Mouse (Mus musculus): ENCODE results near the gene Rbm33.

Gene Rbm33

DNA sequence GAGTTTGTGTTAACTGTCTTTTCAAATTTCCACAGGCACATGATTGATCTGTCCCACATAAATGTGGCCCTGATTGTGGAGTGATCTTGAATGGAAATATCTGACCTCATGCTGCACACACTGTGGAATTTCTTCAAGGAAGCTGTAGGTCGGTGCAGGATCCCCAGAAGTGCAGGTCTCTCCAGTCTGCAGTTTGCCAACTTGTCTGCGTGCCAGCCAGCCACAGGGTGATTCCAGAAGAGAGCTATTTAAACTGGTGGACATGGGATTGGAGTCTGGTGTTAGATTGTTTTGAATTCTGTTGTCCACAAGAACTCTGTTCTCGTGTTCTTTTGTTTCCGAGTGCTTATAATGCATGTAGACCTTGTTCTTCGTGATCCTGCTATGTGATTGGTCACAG lies 96.6 kb downstream of the Rbm33 start:
- no peak for DNase-seq

GRCm38 (mm10) chr5:28414076-28414475 lies 97.2 kb downstream of the Rbm33 start:
- no peak for DNase-seq

- DNase-seq = no peak
Measured at GRCm38 (mm10) chr5:28416029-28416428, 99.1 kb downstream of the Rbm33 start.

DNA sequence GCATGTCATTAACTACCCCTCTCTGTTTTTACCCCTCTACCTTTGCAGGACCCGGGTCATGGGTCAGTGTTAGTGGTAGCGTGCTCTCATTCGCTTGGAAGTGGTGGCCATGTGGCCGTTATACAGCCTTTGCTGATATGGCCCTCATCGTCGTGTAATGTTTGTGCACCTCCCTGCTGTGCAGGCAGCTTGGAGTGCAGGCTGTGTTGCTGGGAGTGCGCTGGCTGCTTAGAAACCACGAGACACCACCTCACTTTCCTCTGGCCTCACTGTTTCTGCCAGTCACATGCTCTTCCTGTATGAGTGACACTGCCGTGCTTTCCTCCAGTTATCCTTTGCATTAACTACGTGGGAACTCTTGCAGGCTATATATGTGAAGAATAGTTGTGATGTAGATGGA lies 101.8 kb downstream of the Rbm33 start:
- no peak for DNase-seq

DNA sequence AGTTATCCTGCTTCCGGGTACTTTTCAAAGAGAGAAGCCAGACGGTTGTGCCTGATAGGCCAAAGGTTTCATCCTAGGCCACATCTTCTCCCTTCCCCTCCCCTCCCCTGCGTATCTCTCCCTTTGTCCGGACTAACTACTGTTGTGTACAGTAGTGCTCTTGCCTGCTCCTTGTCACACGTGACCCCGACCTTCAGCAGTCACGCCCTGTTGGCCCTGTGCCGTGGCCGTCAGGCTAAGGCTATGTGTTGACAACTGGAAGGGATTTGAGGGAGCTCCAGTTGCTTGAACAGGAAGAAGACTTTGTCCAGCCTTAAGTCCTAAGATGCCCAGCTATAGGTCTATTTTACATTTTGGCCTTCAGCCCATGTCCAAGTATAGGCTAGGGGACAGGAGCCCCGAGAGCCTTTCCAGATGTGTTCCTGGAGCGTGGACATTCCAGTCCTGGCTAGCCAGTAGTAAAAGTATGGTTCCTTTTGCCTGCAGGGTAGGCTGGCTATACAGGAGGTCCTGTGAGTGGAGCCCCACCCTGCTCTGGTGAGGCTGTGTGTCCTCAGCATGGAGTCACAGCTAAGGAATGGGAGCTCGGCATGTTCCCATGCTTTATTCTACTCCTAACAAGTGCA lies 102.8 kb downstream of the Rbm33 start:
- DNase-seq = no peak

GRCm38 (mm10) chr5:28423781-28424180 lies 106.9 kb downstream of the Rbm33 start:
- DNase-seq = no peak

DNA sequence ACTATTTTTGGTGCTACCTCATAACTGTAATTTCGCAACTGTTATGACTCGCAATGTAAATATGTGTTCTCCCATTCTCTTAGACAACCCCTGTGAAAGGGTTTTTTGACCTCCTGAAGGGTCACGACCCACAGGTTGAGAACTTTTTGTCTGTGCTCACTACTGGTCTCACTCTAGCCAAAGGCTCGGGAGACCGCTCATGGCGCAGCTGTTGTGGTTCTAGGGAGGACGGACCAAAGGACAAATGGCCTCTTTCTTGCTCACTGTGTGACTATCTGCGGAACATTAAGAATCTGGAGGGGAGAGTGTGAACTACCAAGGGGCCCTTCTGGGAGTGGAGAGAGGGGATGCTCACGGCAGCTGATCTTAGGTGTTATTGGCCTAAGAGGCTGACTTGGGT lies 109.0 kb downstream of the Rbm33 start:
- DNase-seq = no peak

- no peak for DNase-seq
Measured at GRCm38 (mm10) chr5:28450126-28450890, 133.4 kb downstream of the Rbm33 start.

GRCm38 (mm10) chr5:28451053-28451638 lies 134.2 kb downstream of the Rbm33 start:
- peak; percentile 85 for DNase-seq

GRCm38 (mm10) chr5:28453086-28453485 lies 136.2 kb downstream of the Rbm33 start:
- no peak for DNase-seq

DNA sequence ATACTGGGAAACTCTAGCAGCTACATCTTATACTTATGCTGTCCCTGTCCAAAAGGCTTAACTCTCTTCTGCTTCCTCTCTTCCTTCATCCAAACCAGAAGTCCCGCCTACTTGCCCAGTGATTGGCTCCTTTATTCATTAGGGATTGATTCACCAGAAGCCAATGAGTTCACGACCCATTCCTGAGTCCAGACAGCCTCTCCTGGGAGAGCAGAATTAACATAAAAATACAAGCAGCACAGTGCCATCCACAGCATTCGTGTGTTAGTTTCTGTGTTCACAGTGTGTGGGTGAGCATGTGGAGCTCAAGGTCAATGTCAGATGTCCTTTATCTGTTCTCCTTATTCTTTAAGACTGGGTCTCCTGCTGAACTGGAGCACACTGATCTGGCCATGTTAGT lies 136.6 kb downstream of the Rbm33 start:
- no peak for DNase-seq

DNA sequence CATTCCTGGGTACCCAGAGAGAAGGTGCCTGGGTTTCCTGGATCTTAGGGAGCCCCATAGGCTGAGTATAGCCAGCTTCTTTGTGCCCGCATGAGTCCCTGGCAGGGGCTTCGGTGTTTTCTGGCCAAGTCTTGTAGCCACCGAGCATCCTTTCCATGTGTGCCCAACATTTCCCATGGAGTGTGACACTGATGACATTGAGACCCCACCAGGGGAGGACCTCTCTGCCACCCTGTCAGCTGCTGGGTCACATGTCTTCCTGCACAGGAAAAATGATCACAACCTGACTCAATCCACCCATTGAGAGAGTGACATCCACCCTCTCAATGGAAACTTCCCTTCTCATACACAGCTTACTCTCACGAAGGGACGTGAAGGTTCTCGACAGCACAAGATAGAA lies 137.6 kb downstream of the Rbm33 start:
- no peak for DNase-seq

DNA sequence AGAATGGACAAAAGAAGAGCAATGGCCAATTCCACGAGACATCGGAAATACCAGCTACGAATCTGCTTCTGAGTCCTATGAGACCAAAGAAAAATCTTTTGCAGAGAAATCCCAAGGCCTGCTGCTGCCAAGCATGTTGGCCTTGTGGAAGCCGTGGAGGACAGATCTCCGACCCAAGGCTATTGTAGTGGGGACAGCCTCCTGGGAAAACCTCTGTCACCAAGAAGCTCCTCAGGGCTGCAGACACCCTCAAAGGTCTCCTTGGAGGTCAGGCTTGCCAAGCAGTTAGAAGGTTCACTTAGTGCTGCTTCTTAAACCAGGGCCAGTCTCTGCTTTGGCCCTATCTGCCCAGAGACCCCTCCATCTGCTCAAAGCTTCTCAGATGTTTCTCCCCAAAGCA lies 138.8 kb downstream of the Rbm33 start:
- DNase-seq = no peak

DNA sequence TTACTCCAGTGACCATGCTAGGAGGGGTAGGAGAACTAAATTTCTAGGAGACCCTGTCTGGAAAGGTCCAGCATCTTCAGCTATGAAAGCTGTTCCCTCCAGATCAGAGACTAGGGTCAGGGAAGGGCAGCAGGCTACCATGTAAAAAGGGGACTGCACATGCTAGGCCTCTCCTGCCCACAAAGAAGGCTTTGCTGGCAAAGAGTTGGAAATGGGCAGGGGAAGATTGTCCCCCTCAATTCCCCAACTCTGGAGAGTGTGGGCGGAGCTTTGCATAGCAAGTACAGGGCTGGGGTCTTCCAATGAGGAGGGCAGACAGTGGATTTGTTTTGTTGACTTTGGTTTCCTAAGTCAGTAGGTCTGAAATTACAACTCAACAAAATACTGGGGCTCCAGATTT lies 139.4 kb downstream of the Rbm33 start:
- no peak for DNase-seq

GRCm38 (mm10) chr5:28457921-28458641 lies 141.2 kb downstream of the Rbm33 start:
- DNase-seq = no peak

DNA sequence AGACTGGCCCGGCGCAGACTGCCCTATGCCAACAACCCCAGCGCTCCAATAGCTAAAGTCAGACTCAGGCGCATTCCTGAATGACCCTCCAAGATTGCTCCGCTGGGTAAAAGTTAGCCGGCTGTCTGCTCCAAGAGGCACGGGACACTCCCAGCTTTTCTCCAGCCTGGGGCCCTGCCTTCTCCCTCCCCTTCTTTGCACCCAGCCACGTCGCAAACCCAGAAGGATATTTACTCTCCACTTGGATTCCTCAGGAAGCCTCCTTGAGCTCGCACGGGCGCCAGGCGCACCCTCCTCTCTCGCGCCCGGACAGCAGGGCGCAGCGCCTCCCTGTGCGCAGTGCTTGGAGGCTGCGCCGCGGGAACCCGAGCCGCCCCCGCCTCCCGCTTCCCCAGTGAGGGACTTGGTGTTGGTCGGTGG lies 141.9 kb downstream of the Rbm33 start:
- DNase-seq = no peak

GRCm38 (mm10) chr5:28459456-28460225 lies 142.7 kb downstream of the Rbm33 start:
- no peak for DNase-seq

DNA sequence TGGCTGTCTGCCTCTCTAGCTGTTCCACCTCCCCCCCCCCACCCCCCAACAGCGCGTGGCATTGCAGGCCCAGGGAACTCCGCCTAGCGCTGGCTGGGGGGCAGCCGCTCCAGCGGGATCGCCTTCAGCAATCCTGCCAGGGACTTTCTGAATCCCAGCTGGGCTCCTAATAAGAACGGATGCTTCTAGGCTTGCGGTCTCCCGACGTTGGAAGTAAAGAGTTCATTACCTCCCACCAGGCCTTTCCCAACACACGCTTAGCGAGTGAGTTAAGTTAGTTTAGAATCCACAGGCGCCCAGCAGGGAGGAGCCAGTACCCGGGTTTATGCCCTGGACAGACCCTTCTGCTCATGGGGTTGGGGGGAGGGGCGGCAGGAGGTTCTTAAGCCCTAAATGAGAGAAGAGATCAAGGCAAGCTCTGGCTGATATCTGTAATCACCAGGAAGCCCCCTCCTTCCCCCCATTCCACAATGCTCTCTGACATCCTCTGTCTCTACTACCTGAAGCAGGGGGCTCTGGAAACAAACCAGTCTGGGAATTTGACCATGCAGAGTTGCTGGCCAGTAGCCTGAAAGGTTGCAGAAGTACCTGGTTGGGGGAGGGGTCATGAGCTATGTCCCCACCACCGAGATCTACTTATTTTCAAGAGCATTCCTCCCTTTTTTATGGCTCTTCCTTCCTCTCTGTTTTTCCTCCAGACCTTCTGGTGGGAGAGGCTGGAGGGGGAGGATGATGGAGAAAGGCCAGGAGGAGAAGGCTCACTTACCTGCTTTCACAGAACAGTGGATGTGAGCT lies 143.8 kb downstream of the Rbm33 start:
- DNase-seq = no peak

DNA sequence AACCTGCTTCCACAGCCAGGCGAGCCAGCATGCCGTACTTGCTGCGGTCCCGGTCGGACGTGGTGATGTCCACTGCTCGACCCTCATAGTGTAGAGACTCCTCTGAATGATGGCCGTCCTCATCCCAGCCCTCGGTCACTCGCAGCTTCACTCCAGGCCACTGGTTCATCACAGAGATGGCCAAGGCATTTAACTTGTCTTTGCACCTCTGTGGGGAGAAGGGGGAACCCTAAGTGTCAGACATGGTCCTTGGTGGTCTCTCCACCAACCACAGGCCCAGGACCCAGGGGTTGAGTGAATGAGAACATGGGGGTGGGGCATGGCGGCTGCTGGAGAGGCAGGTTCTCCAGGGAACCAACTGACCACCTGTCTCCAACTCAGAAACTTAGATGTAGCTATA lies 144.5 kb downstream of the Rbm33 start:
- DNase-seq = no peak

DNA sequence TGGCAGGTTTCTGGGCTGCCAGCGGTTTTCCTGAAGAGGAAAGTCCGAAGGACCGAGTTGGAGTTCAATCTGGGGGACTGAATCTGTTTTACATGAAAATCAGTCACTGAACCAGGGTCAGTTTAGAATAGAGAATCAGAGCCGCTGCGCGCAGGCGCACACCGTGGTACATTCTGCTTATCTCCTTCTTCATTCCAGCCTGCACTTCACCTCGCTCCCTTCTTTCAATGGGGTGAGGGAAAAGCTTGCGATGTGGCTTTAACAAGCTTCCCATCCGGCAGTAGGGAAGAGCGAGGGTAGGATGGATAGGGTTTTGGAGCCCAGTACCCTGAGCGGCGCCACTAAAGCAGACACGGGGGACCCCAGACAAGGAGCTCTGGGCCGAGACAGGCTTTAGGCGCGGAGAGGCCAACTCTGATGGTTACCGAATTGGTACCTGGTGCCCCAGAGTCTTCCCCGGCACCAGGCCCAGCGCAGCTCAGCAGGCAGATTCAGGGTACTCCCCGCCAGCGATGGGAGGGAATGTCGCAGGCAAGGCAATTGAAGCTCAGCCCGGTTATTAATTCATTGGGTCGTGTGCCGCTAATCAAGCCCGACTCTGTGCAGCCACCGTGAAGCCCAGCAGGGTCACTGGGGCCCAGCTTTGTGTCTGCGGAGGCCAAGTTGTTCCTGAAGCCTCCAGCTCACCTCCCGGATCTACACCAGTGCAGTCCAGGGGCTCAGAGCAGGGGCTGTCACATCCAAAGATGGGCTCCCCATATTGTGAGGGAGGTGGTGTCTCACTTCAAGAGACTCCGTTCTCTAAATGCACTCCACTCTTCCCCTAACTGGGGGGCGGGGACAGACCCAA lies 146.0 kb downstream of the Rbm33 start:
- peak; percentile 56 for DNase-seq

DNA sequence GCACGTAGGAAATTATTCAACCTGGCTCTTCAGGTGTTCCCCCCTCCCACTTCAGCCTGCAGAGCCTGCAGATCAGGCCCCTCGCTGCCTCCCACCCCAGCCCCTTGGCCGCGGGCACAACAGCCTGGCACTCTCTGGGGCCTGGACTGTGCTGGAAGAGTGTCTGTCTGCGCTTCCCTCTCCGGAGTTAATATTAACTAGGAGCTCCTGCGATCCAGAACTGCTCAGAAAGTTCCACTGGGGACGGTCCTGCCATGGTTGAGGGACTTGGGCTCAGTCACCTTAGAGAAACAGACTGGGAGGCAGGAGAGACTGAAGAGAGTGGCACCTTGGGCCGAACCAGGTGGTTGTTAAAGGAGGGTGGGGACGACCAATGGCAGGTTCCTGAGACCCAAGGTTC lies 146.7 kb downstream of the Rbm33 start:
- peak; percentile 76 for DNase-seq
